Mouse (Mus musculus) right cerebral cortex, adult 18-20 months (tissue): ENCODE data around the gene Cachd1.

Source experiments
- DNase-seq: peaks from one replicate; pipeline ENCODE4 v3.0.0; 2022; ENCODE audit warnings: mixed read lengths

Cachd1 gene

GRCm38 (mm10) chr4:100924276-100924675 lies 147.8 kb downstream of the Cachd1 start:
- no peak for DNase-seq

DNA sequence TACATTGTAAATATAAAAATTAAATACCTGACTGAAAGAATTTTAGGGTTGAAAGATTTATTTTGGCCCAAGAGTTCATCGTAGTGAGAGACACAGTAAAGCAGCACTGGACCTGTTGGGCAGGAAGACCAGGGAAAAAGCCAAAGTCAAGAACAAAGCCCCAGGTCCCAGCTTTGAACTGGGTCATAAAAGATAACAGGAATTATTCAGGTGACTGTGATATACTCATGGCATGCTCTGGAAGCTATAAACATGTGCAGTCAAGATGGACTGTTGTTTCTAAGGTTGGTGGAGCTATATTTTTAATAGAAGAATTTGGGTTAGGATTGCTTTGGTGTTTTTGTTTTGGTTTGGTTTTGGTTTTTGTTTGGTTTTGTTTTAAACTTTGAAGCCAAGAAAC lies 148.7 kb downstream of the Cachd1 start:
- DNase-seq: no peak

- DNase-seq: no peak
Measured at GRCm38 (mm10) chr4:100926608-100927007, 150.1 kb downstream of the Cachd1 start.

- no peak for DNase-seq
Measured at GRCm38 (mm10) chr4:100927059-100927458, 150.6 kb downstream of the Cachd1 start.

- no peak for DNase-seq
Measured at GRCm38 (mm10) chr4:100943689-100944088, 167.2 kb downstream of the Cachd1 start.

DNA sequence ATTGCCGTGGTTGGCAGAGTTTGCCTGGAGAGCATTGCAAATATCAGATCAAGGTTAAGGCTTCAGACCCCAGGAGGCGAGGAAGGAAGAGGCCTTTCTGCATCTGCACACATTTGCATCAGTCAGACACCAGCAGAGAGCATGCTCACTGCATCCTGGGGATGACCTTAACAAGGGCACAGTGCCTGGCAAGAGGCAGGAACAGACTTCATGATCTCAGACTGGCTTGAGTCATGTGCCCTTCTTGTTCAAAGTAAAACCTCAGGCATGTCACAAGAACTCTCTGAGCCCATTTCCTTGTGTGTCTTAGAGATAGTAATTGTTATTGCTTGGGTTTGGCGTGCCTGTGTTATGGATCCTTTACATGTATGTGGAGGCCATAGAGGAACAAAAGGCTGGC lies 167.8 kb downstream of the Cachd1 start:
- no peak for DNase-seq

DNA sequence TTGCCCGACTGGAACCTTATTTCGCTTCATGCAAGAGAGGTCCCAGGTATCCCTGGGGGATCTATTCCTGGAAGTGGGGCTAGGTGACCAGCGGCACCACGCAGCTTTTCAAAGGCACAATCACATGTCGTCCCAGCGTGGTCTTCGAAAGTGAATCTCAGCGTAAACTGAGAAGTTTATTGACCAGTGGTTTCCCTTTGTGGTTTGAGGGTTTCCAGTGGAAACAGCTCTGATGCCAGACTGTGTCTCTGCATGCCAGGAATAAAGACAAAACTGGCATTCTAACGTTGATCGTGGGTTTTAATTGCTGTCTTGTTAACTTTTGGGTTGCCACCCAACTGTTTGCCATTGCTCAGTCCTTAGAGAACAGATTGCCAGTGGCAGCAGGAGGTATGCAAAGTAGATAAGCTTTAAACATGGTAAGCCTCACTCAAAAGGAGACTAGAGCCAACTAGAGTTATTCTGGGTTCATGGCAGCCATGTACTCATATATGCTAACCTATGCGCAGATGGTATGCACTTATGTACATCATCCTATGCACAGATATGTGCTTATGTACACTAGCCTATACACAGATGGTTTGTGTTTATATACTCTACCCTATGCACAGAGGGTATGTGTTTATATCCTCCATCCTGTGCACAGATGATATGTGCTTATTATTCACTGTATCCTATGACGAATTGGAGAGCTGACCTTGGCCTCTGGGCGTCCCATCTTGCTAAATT lies 168.9 kb downstream of the Cachd1 start:
- DNase-seq: no peak

DNA sequence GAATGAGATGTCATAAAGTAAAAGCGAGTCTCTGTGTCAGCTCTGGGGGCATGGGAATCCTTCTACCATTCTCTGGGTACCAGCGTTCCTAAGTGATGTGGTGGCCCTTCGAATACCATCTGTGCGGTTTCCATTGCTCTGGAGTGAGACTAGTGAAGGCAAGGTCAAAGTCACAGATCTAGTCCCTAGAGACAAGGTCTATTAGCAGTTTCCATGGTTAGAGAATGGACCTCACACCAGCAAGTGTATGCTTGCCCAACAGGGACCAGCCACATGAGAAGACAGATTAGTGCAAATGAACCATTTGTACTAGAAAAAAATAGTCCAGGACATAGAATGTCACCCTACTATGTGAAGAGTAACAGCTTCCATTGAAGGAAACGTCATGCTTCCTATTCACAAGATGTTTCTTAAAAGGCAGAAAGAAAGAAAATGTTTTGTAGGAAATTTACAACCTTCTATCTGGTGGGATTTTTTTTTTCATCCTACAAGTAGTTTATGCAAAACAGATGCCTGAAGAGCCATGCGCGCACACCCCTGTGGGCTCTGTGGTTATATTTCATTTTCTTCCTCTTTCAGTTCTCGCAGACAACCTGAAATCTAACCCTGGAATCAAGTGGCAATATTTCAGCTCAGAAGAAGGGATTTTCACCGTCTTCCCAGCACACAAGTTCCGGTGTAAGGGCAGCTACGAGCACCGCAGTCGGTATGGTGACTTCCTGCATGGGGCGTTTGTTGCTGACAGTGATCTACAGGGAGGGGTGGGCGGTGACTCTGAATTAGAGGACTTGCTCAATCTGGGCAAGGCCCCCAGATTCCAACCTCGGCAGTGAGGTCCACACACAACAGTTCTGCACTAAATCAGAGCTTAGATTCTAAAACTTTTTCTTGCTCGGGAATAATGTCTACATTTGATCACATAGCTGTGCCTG lies 172.3 kb downstream of the Cachd1 start:
- DNase-seq: no peak

- no peak for DNase-seq
Measured at GRCm38 (mm10) chr4:100950316-100950715, 173.8 kb downstream of the Cachd1 start.

DNA sequence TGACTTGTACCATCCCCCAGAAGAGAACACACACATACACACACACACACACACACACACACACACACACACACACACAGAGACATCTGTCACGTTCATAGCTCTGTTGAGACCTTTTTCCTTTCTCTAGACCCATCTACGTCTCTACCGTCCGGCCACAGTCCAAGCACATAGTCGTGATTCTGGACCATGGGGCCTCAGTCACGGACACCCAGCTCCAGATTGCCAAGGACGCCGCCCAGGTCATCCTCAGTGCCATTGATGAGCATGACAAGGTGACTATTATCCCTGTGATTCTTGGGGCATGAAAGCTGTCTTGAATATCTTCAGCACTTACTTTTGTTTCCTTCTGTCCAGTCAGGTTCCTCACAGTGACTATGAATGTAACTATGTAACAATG lies 175.4 kb downstream of the Cachd1 start:
- DNase-seq: no peak

GRCm38 (mm10) chr4:100963341-100963740 lies 186.9 kb downstream of the Cachd1 start:
- DNase-seq: no peak

GRCm38 (mm10) chr4:100963796-100964195 lies 187.3 kb downstream of the Cachd1 start:
- no peak for DNase-seq

DNA sequence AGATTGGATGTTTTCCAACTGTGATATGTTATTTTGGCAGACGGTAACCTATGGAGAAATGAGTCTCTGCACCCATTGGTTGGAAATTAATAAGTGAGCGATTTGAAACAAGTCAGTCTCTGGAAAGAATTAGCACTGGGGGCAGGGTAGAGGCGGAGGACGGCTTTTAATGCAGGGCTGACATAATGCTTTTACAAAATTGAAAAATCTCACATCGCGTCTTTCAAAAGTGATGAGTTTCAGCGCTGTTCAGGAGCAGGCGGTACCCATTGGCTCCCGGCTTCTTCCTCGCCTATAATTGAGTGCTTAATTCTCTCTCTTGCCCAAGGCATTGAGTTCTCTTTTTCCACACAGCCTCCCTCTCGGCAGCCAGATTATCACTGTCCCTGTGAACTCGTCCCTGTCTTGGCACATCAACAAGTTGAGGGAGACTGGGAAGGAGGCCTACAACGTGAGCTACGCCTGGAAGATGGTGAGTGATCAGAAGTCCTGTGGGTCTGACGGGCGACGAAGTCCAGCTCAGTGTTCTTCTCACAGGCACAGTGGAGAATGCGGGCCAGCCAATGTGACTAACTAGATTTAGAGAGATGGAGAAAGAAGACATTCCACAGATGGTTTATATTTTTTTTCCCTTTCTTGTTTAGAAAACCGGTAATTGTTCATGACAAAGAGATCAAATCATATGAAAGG lies 191.4 kb downstream of the Cachd1 start:
- DNase-seq: no peak

DNA sequence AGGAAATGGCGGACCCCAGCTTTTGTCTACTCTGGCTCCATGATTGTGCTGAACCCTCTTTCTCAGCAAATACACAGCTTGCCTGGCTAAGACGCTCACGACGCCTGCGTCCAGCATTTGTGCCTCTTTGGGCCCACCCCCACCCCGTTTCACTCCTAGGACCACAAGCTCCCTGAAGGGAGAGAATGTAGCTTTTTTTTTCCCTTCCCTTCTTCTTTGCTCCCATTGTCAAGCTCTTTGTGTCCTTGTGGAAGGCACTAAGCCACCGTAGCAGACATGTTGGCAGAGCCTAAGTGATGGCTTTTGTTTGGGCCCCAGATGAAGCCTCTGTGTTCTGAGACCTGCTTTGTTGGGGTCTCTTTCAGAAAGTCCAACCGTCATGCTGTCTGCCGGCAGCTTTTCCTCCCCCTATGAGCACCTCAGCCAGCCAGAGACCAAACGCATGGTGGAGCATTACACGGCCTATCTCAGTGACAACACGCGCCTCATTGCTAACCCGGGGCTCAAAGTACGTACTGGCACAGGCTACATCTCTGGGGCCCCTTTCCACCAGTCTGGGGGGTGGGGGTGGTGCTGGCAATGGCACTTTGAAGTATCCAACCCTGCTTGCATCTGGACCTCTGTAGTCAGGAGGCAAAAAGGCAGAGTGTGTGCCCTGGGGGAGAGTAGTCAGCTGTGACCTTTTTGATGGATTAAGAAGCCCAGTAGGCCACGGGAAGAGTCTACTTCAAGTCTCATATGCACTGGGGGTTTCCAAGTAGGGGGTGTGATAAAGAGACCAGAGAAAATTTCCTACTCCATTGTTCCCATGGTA lies 197.4 kb downstream of the Cachd1 start:
- DNase-seq: no peak

- DNase-seq: no peak
Measured at GRCm38 (mm10) chr4:100974455-100975035, 198.1 kb downstream of the Cachd1 start.

DNA sequence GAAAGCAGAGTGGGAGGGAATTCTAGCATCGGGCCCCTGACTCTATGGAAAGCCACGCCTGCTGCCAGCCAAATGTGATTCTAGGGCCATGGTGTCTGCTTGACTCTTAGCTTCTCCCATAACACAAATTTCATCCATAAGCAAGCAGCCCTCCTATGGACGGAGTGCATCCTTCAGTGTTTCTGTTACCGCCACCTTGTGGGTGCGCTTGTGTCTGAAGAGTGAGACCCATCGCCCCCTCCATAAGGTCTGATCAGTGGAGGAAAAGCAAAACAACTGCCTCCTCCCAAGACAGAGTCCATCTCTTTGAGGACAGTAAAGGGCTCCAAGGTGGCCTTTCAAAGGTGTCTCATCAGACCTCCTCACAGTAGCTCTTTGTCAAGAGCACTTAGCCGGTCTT lies 201.0 kb downstream of the Cachd1 start:
- DNase-seq: no peak

GRCm38 (mm10) chr4:100987187-100987586 lies 210.7 kb downstream of the Cachd1 start:
- DNase-seq: no peak

- peak; percentile 20 for DNase-seq
Measured at GRCm38 (mm10) chr4:100988231-100988799, 211.8 kb downstream of the Cachd1 start.

- no peak for DNase-seq
Measured at GRCm38 (mm10) chr4:100990996-100991395, 214.5 kb downstream of the Cachd1 start.

DNA sequence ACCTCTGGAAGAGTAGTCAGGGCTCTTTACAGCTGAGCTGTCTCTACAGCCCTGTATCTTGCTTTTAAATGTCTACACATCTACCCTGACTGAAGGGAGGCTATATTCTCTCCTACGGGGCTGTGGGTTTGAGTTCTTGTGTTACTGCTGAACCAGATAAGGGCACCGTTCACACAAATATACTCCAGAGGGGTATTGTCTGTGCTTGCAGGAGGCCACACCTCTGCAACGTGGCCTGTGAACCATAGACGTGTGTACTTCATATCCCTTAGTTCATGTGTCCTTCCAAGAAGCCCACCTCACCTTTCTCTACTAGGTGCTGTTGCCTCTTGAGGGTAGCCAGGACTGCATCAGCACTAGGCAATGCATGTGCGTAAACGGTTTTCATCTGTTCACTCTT lies 215.6 kb downstream of the Cachd1 start:
- no peak for DNase-seq

DNA sequence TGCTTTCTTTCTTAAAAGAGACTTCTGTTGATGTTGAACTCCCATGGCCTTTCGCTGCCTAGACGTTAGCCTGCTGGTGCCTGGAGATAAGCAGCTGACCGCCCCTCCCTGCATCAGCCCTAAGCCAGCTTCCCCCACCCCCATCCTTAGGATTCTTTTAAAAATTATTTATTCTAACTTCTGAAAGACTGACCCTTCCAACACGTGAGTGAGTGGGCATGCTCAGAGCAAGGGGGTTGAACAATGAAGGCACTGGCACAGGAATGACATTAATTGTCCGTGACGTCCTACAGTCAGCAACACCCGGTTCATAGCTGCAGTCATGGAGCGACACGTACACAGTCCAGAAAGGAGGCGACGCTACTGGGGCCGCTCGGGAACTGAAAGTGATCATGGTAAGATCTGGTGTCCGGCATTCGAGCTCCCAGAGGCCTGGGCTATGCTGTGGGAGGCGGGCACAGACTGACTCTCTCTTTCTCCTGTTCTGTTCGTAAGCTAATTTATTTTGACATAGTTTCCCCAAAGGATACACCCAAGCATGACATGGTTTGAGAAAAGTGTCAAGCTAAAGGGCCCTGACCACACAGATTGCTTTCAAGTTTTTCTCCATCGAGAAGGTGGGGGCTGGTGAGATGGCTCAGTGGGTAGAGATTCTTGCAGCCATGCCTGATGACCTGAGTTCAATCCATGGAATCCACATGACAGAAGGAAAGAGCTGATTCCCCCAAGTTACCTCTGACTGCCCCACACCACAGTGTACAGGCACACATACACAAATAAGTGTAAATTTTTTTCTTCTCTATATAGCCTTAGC lies 218.2 kb downstream of the Cachd1 start:
- no peak for DNase-seq
